Mouse (Mus musculus) brain, embryonic 18.5 days (tissue): ENCODE data around the gene Nob1.

Experiments
- DNase-seq: peaks from one replicate; pipeline ENCODE4 v3.0.0-alpha.2; 2012; ENCODE audit warnings: low read depth, low spot score

Nob1 gene

DNA sequence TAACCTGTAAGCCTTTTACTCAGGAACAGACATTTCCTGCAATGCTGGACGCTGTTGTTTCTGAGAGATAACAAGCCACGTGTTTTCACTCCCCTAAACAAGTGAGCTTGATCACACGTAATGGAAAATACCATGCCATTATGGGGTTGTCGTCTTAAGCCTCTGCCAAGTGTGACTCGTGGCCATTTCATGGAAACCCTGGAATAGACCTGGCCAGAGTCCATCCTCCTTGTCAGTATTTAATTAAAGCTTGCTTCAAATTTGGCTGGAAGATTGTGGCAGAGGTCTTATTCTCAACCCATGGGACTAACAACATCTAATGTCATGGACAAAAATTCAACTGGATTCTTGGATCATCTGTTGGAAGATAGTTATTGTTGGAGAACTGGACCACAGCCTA is 38.7 kb downstream of the Nob1 start:
- DNase-seq, result no peak

DNA sequence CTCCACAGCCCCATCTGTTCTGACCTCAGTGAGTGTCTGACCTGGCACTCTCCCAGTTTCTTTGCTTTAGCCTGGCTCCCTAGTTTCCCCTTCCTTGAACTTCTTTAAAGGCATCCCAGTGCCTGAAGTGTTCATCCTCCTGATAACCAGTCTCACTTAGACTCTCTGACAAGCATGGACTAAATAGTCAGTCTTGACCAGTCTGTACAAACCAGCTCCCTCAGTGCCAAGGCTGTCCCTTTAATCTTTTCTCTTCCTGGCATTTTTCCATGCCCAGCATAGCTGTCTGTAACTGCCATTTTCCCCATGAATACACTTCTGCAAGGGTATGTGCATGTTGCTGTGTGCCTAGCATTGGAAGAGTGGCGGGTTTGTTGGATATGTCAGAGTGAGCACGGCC is 39.8 kb downstream of the Nob1 start:
- no peak for DNase-seq

DNA sequence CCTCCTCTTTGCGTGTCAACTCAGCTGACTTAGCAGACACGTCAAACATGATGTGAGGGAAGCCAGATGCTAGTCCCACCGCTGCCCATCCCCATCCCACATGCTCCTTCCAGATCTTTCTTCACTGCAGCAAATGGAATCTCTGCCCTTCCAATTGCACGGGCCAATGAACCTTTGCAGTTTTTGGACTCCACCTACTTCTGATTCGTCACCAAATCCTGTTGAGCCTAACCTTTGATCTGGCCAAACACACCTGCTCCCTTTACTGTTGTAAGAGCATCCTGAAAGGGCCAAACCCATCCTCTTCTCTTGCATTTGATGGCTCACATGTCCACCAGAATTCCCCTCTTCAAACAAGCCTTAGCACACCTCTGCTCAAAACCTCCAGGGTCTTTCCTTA is 40.2 kb downstream of the Nob1 start:
- no peak for DNase-seq

DNA sequence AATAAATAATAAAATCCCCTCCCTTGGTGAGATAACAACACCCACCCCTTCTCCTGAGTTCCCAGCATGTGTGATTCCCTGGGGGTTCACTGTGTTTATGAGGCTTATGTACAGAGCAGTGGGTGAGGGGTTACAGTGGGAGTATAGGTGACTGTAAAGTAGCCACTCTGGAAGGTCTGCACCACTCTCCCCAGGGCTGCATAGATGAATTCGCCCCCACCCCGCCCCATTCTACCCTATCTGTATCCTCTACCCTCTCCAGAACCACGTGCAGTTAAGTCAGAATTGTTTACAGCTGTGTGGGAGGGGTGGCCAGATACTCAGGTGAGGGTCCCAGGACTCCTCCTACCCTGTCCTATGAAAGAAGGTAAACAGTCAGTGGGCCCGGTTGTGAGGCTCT is 42.0 kb downstream of the Nob1 start:
- no peak for DNase-seq

DNA sequence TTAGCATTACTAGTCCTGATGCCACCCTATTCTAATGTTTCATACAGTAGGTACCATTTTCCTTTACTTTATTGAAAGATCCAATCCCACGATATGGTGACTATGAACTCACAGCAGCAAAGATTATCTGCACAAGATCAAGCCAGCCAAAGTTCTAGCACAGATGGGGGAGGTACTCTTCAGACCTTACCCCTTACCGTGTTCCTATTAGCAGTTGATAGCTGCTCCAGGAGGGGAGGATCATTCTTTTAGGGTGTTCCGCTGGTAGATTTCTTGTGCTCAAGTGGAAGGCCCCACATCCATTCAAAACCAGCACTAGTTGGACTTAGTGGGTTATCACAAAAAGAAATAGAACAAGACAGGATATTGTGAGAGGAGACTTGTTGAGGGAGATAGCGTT is 43.2 kb downstream of the Nob1 start:
- no peak for DNase-seq

DNA sequence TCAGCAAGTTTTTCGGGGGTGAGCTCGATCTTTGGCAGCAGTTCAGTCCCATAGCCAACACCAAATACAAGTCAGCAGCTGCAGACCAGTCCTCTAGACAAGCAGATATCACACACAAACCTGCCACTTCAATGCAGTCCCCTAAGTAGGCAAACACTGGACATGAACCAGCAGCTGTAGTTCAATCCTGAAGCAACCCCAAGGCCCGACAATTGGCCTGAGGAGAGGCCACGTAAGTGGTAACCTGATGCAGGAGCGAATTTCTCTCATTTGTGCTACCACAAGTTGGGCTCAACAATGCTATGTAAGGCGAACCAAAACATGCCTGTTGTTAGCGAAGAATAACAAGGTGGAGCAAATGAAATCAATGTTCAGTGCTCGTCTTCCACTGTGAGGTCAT is 44.1 kb downstream of the Nob1 start:
- DNase-seq, result no peak

DNA sequence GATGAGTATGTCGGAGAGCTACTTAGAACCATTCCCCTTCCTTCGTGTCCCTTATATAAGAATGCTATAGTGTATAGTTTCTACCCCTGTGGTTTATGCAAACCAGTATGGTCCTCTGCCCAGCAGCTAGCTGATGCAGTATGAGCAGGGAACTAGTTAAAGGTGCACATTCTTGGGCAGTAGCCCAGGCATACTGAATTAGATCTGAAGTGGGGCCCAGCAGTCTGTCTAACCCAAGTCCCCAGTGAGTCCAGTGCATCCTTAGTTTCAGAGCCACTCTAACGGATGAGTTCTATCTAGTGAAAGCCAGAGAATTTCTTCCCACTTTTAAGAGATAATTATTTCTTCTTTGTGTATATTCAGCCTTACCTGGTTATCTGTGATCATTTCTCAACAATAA is 47.5 kb downstream of the Nob1 start:
- no peak for DNase-seq

DNA sequence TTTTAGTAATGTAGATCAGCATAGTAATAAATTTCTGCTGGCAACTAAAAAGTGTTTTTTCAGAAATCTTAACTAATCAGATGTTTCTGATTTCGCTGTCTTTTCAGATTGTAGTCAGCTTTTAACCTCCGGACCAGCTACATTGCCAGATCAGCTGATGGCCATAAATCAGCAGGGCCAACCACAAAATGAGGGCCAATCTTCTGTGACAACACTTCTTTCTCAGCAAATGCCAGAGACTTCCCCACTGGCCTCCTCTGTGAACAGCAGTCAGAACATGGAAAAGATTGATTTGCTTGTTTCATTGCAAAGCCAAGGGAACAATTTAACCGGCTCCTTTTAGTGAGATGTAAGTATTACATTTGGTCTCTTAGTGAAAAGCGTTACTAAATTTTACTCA is 54.5 kb downstream of the Nob1 start:
- DNase-seq, result no peak
